Mouse (Mus musculus) stomach, embryonic 15.5 days (tissue): ENCODE measurements around the gene Hepacam2. TPM values are rescaled to one million over a fixed set of nuclear protein-coding genes. Genes with fewer than 3 reads are reported as not detected.
A peak's percentile ranks its signal among the peaks of the same experiment; 100 is the strongest.
"Not testable (repeated sequence)": the region's sequence is repeated elsewhere in the genome, so short reads cannot be mapped to it uniquely, and the experiment has no call there.

Source experiments
- ATAC-seq: fragments of 200-750 bp; cut with Nextera tagmentation; 2 replicates; pipeline ENCODE4 v1.8.0; 2017; ENCODE audit warnings: low read depth, moderate number of reproducible peaks, moderate TSS enrichment; ENCODE audit not compliant: insufficient read depth, low FRiP score
- H3K27ac ChIP-seq: fragments of 300-500 bp; sonication (generic); 2 replicates; pipeline ENCODE4 v1.5.1; 2015; ENCODE audit warnings: mild to moderate bottlenecking, inconsistent platforms
- H3K27me3 ChIP-seq: fragments of 300-500 bp; sonication (generic); replicated peaks from 2 replicates; pipeline ENCODE4 v1.6.1; 2015; ENCODE audit warnings: inconsistent platforms
- H3K36me3 ChIP-seq: fragments of 300-500 bp; sonication (generic); 2 replicates; pipeline ENCODE4 v1.6.1; 2015; ENCODE audit warnings: inconsistent platforms
- H3K4me1 ChIP-seq: fragments of 300-500 bp; sonication (generic); 2 replicates; pipeline ENCODE4 v1.6.1; 2015; ENCODE audit warnings: inconsistent platforms
- H3K4me2 ChIP-seq: fragments of 300-500 bp; sonication (generic); 2 replicates; pipeline ENCODE4 v1.6.1; 2015; ENCODE audit warnings: mild to moderate bottlenecking, inconsistent platforms
- H3K4me3 ChIP-seq: fragments of 300-500 bp; sonication (generic); replicated peaks from 2 replicates; pipeline ENCODE4 v1.5.1; 2015; ENCODE audit warnings: inconsistent platforms
- H3K9ac ChIP-seq: fragments of 300-500 bp; sonication (generic); 2 replicates; pipeline ENCODE4 v1.6.1; 2015; ENCODE audit warnings: inconsistent platforms
- H3K9me3 ChIP-seq: fragments of 300-500 bp; sonication (generic); 2 replicates; pipeline ENCODE4 v1.6.1; 2016; ENCODE audit warnings: inconsistent platforms
- WGBS: fragments of 180-500 bp; shearing (Covaris S2); methylation state at CpG from one replicate; pipeline ENCODE4 v1.1.7; 2015; 5-methylcytosine and 5-hydroxymethylcytosine counted together
- polyA plus RNA-seq: library from polyadenylated mRNA; unstranded; fragments of >200 nt; fragmentation: Nextera tagmentation; extraction: Ambion mirVana; gene quantifications from 2 replicates; pipeline ENCODE4 v1.2.1, GENCODE M21; 2015

The Hepacam2 gene
- polyA plus RNA-seq: 4.5 and 5.9 TPM in 2 replicates

- Histone ChIP-seq H3K9ac (peak within 1 kb of the TSS; percentile 42; the same call in 1 of the 2 replicates), H3K27ac (no peak within 1 kb of the TSS)
- 2% methylated on average over 28 of the region's 28 CpGs for WGBS
Observed at GRCm38 (mm10) chr6:3498162-3498848, at the start of gene Hepacam2, which contains the start of gene Vps50. Gene Hepacam2, minus strand, starts transcription at chr6:3498298. Gene Vps50, plus strand, starts transcription at chr6:3498382.

DNA sequence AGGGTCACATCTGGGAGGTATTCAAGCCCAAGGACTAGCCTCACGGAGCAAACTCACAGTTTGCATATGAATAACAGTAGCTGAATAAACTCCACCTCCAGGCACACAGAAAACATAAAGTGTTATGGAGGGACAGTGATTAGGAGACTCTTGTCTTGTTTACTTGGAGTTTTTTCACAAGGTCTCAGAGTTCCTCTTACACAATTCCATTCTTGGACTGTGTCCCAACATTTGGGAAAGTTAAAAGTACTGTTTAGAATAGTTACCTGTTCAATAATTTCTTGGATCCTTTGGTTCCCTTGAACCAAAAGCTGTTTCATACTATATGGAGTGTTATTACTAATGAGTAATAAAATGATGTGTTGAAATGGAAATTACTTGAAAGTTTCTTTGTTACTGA is 46.9 kb upstream of the Hepacam2 start:
- Histone ChIP-seq H3K27ac (no peak overlapping the region), H3K4me3 (no peak overlapping the region), H3K4me2 (no peak overlapping the region), H3K9ac (no peak overlapping the region), H3K9me3 (no peaks in the 10 kb centered on the region), H3K27me3 (no peaks in the 10 kb centered on the region), H3K36me3 (no peaks in the 10 kb centered on the region), H3K4me1 (no peaks in the 10 kb centered on the region)
- ATAC-seq: no peak
- WGBS: 71% methylated on average over 1 of the region's 1 CpGs

More at GRCm38 (mm10) chr6:3498162-3498848, at the start of gene Hepacam2, which contains the start of gene Vps50:
- Histone ChIP-seq H3K4me1 (peaks cover 8% of the 10 kb centered on the region; the same call in 1 of the 2 replicates), H3K4me3 (peak within 1 kb of the TSS; percentile 66), H3K4me2 (peak within 1 kb of the TSS; percentile 82), H3K27me3 (no peaks in the 10 kb centered on the region), H3K9me3 (no peaks in the 10 kb centered on the region), H3K36me3 (no peaks in the 10 kb centered on the region)
- ATAC-seq: peak; percentile 99

DNA sequence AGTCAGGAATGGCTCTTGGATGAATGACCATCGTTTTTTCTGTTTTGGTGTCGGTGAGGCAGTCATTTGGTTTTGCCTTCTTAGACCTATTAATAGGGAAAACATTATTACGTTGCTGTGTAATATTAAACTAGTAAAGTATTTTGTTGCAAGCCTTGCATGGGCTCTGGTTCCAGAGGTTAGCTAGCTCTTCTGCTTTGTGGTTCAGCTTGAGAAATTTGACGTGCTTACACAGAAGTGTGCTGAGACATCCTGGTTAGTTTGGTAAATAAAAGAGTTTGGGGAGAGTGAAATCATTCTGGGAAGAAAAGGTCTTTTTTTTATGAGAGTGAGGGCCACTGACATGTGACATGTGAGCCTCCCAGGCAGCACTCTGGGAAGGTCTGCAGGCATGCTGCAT is 45.8 kb upstream of the Hepacam2 start:
- Histone ChIP-seq H3K4me1 (no peaks in the 10 kb centered on the region), H3K4me3 (no peak overlapping the region), H3K36me3 (no peaks in the 10 kb centered on the region), H3K27me3 (no peaks in the 10 kb centered on the region), H3K9ac (no peak overlapping the region), H3K27ac (no peak overlapping the region), H3K9me3 (no peaks in the 10 kb centered on the region), H3K4me2 (no peak overlapping the region)
- no peak for ATAC-seq
- WGBS: 87% methylated on average over 4 of the region's 4 CpGs

DNA sequence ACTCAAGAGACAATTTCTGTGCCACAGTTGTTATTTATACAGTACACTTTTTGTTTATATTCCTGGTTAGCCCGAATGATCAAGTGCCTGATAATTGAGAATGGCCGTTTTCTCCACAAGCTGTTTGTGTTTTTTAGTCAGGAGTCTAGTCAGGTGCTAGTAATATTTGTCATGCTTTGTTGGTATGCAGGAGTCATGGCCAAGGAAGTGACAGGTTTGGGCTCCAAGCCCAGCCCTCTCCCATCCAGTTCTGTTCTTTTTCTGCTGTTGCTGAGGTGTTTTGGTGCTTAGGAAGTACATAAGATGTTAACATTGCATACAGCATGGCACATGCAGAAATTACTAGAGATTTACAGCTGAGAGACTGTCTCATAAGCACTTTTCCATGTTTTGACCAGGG is 41.4 kb upstream of the Hepacam2 start:
- Histone ChIP-seq H3K36me3 (no peaks in the 10 kb centered on the region), H3K27ac (no peak overlapping the region), H3K27me3 (no peaks in the 10 kb centered on the region), H3K9me3 (no peaks in the 10 kb centered on the region), H3K9ac (no peak overlapping the region), H3K4me1 (no peaks in the 10 kb centered on the region), H3K4me2 (no peak overlapping the region), H3K4me3 (no peak overlapping the region)
- 71% methylated on average over 2 of the region's 2 CpGs for WGBS
- ATAC-seq: no peak

GRCm38 (mm10) chr6:3536048-3536447 is 38.0 kb upstream of the Hepacam2 start:
- Histone ChIP-seq H3K9me3 (no peaks in the 10 kb centered on the region), H3K27ac (no peak overlapping the region), H3K4me3 (no peak overlapping the region), H3K36me3 (no peaks in the 10 kb centered on the region), H3K4me1 (no peaks in the 10 kb centered on the region), H3K4me2 (no peak overlapping the region), H3K27me3 (no peaks in the 10 kb centered on the region), H3K9ac (no peak overlapping the region)
- ATAC-seq: no peak
- 60% methylated on average over 1 of the region's 1 CpGs for WGBS

GRCm38 (mm10) chr6:3531445-3531844 is 33.3 kb upstream of the Hepacam2 start:
- no peak overlapping the region for H3K27ac ChIP-seq
- 79% methylated on average over 5 of the region's 5 CpGs for WGBS
- H3K27me3 ChIP-seq: no peaks in the 10 kb centered on the region
- no peak for ATAC-seq
- no peaks in the 10 kb centered on the region for H3K4me1 ChIP-seq
- H3K36me3 ChIP-seq: no peaks in the 10 kb centered on the region
- H3K9ac ChIP-seq: no peak overlapping the region
- H3K4me3 ChIP-seq: no peak overlapping the region
- H3K9me3 ChIP-seq: no peaks in the 10 kb centered on the region
- no peak overlapping the region for H3K4me2 ChIP-seq

GRCm38 (mm10) chr6:3528198-3528597 is 30.1 kb upstream of the Hepacam2 start:
- no peak overlapping the region for H3K27ac ChIP-seq
- 85% methylated on average over 4 of the region's 4 CpGs for WGBS
- H3K9me3 ChIP-seq: no peaks in the 10 kb centered on the region
- H3K4me3 ChIP-seq: no peak overlapping the region
- no peak overlapping the region for H3K4me2 ChIP-seq
- no peaks in the 10 kb centered on the region for H3K27me3 ChIP-seq
- H3K4me1 ChIP-seq: no peaks in the 10 kb centered on the region
- no peak overlapping the region for H3K9ac ChIP-seq
- ATAC-seq: no peak
- no peaks in the 10 kb centered on the region for H3K36me3 ChIP-seq

DNA sequence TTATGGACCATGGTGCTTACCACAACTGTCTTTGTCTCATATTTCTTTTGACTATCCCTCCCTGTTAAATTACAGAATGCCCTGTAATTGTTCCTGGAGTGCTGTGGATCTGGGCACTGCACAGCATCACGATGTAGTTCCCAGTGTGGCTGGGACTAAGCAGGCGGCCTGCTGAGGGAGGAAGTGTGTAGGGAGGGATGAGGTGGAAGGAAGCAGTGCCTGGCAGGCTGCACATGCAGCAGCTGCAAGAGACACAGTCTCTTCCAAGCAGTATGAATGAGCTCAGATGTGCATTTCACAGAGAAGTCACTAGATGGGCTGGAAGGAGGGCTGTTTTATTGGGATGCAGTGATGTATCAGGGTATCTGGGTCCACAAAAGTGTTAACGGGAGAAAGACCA is 14.5 kb upstream of the Hepacam2 start:
- no peak; the same call in 1 of the 2 replicates for ATAC-seq
- 53% methylated on average over 3 of the region's 3 CpGs for WGBS
- Histone ChIP-seq H3K4me1 (no peaks in the 10 kb centered on the region), H3K27ac (no peak overlapping the region), H3K36me3 (0 out of 2 replicates have a peak, but pooled peaks cover 4% of the 10 kb centered on the region), H3K4me3 (no peak overlapping the region), H3K27me3 (no peaks in the 10 kb centered on the region), H3K9ac (no peak overlapping the region), H3K4me2 (no peak overlapping the region), H3K9me3 (no peaks in the 10 kb centered on the region)

DNA sequence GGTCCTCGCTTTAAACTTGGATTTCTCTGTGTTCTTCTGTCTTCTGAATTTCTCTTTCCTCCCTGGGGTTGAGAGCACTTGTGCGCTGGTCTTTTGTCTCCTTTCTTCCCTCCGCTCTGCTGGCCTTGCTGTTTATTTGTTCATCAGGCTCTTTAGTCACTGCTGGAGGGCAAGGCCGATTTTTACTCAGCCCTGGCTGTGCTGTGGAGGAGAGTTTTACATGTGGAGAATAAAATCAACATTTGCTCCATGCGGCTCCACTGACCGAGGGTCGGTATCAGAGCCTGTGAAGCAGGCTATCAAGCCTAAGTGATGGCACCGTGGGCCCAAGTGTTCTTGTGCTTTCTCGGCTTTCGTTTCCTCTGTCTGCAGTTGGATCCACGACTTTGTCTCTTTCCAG is 13.5 kb upstream of the Hepacam2 start:
- Histone ChIP-seq H3K9me3 (no peaks in the 10 kb centered on the region), H3K4me1 (no peaks in the 10 kb centered on the region), H3K9ac (no peak overlapping the region), H3K27me3 (no peaks in the 10 kb centered on the region), H3K36me3 (no peaks in the 10 kb centered on the region), H3K27ac (no peak overlapping the region), H3K4me3 (no peak overlapping the region), H3K4me2 (no peak overlapping the region)
- 53% methylated on average over 11 of the region's 11 CpGs for WGBS
- no peak for ATAC-seq

GRCm38 (mm10) chr6:3511116-3511515 is 13.0 kb upstream of the Hepacam2 start:
- 73% methylated on average over 10 of the region's 10 CpGs for WGBS
- no peak for ATAC-seq
- Histone ChIP-seq H3K9me3 (no peaks in the 10 kb centered on the region), H3K4me1 (no peaks in the 10 kb centered on the region), H3K9ac (no peak overlapping the region), H3K36me3 (0 out of 2 replicates have a peak, but pooled peaks cover 2% of the 10 kb centered on the region), H3K27ac (no peak overlapping the region), H3K4me2 (no peak overlapping the region), H3K4me3 (no peak overlapping the region), H3K27me3 (no peaks in the 10 kb centered on the region)

DNA sequence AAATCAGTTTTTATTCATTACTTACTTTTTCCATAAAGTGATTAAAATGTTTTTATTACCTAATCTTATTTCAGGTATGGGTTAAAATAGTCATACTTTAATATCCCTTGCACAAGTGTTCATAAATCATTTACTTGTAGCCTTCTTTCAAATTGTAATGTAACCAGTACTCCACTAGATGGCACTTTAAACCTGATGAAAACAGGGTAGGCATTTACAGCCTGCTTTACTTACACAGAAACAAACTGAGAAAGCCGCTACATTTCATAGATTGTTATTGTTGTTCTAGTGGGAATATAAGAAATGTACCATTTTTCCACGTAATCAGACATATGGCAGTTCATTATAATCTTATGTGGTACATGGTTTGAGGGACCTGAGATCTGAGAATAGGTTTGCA is 11.7 kb upstream of the Hepacam2 start:
- Histone ChIP-seq H3K36me3 (0 out of 2 replicates have a peak, but pooled peaks cover 3% of the 10 kb centered on the region), H3K9ac (no peak overlapping the region), H3K27ac (no peak overlapping the region), H3K4me2 (no peak overlapping the region), H3K4me1 (no peaks in the 10 kb centered on the region), H3K27me3 (no peaks in the 10 kb centered on the region), H3K4me3 (no peak overlapping the region), H3K9me3 (no peaks in the 10 kb centered on the region)
- no peak for ATAC-seq
- 16% methylated on average over 2 of the region's 2 CpGs for WGBS

DNA sequence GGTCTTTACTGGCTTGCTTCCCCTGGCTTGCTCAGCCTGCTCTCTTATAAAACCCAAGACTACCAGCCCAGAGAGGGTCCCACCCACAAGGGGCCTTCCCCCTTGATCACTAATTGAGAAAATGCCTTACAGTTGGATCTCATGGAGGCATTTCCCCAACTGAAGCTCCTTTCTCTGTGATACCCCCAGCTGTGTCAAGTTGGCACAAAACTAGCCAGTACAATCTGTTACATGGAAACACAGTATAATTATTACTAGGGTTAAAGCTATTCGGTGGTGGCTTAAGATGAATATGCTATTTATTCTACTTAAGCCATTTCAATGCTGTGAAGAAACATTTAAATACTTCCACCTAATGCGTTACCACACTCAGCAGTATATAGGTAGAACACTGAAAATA is 10.1 kb upstream of the Hepacam2 start:
- H3K9ac ChIP-seq, H3K27me3 ChIP-seq, H3K4me3 ChIP-seq, H3K27ac ChIP-seq, H3K4me1 ChIP-seq, H3K36me3 ChIP-seq, ATAC-seq, H3K9me3 ChIP-seq, H3K4me2 ChIP-seq: not testable (repeated sequence)
- WGBS: 82% methylated on average over 2 of the region's 2 CpGs
